Mouse (Mus musculus): ENCODE data around the gene Cpm. TPM values are rescaled to one million over a fixed set of nuclear protein-coding genes. Genes with fewer than 3 reads are reported as not detected.

Cpm gene
- total and polyA plus RNA-seq, 3 experiments, result 2.8 to 4.0 (median 3.5) TPM

DNA sequence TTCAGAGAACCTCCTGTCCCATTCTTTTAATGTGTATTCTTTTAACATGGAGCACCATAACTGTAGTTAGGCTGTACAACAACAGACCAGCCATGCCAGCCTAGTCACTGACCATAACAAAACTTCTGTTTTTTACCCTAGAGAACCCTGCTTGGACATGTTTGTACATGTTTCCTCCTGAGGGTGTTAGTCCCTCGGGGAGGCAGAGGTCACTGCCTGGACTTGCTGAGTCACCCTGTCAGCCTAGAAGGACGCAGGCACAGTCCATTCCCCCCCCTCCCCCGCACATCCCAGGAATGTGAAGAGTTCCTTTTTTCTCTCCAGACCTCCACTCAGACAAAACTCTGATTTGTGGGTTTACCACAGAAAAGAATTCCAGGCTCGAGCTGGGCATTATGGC is 88.3 kb downstream of the Cpm start:
- Histone ChIP-seq H3K9ac (ENCODE audit: low read depth, low read length) (no peak overlapping the region), H3K27me3 (ENCODE audit: control insufficient read depth, insufficient read depth, low read length) (no peaks in the 10 kb centered on the region), H3K27ac (peak overlapping the region; percentile 82), H3K79me2 (replicated peaks; ENCODE audit: control insufficient read depth, insufficient read depth, low read length) (no peaks in the 10 kb centered on the region), H3K36me3 (ENCODE audit: control insufficient read depth, insufficient read depth, low read length) (no peaks in the 10 kb centered on the region), H3K4me3 (peak overlapping the region; percentile 3; the same call in 1 of the 2 replicates), H3K4me1 (ENCODE audit: control insufficient read depth, insufficient read depth, low read length) (peaks cover 5% of the 10 kb centered on the region)
- intact Hi-C loops (cut with DNase I), result no loop called here
- peak; percentile 47 to 64 for DNase-seq
- TF ChIP-seq EP300 (IDR thresholded peaks at IDR 0.05; ENCODE audit: insufficient read depth, low read depth, low read length), result 0 out of 2 replicates have a peak, but pooled peaks have one; percentile 13
- no peak for TF ChIP-seq CTCF (IDR thresholded peaks at IDR 0.05)
- TF ChIP-seq POLR2A (IDR thresholded peaks at IDR 0.05; ENCODE audit: insufficient read depth, low read depth, low read length), result no peak
- WGBS, result under 1% methylated on average over 4 of the region's 4 CpGs

- Histone ChIP-seq H3K27ac (peak overlapping the region; percentile 82), H3K4me1 (ENCODE audit: control insufficient read depth, insufficient read depth, low read length) (peaks cover 5% of the 10 kb centered on the region), H3K36me3 (ENCODE audit: control insufficient read depth, insufficient read depth, low read length) (no peaks in the 10 kb centered on the region), H3K9ac (ENCODE audit: low read depth, low read length) (peak overlapping the region; percentile 38; the same call in 1 of the 2 replicates), H3K4me3 (peak overlapping the region; percentile 3; the same call in 1 of the 2 replicates), H3K79me2 (replicated peaks; ENCODE audit: control insufficient read depth, insufficient read depth, low read length) (no peaks in the 10 kb centered on the region), H3K27me3 (ENCODE audit: control insufficient read depth, insufficient read depth, low read length) (no peaks in the 10 kb centered on the region)
- 35% methylated on average over 19 of the region's 19 CpGs for WGBS
- intact Hi-C loops (cut with DNase I), result no loop called here
- peak; percentile 58 to 65 for DNase-seq
- TF ChIP-seq EP300 (IDR thresholded peaks at IDR 0.05; ENCODE audit: insufficient read depth, low read depth, low read length), result no peak
- TF ChIP-seq CTCF (IDR thresholded peaks at IDR 0.05), result no peak
- TF ChIP-seq POLR2A (IDR thresholded peaks at IDR 0.05; ENCODE audit: insufficient read depth, low read depth, low read length), result no peak
These were observed 89.1 kb downstream of the Cpm start for GRCm38 (mm10) chr10:117718161-117719119.

DNA sequence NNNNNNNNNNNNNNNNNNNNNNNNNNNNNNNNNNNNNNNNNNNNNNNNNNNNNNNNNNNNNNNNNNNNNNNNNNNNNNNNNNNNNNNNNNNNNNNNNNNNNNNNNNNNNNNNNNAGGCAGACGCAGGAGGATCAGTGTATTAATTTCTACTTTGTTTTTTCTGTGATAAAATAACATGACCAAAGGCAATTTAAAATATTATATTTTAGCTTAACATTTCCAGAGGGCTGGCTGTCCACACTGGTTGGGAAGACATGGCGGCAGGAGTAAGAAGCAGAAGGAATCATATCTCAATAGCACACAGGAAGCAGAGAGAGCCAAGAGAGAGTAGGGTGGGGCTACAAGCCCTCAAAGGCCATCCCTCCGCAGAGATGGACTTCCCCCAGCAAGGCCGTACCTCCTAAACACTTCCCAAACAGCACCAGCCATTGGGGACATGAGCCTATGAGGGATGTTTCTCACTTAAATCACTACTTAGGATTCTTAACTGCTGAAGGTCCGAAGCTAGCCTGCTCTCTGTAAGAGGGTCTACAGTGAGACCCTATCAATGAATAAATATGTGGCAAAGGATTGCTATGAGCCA is 94.9 kb downstream of the Cpm start:
- TF ChIP-seq EP300 (IDR thresholded peaks at IDR 0.05; ENCODE audit: insufficient read depth, low read depth, low read length), result no peak
- TF ChIP-seq POLR2A (IDR thresholded peaks at IDR 0.05; ENCODE audit: insufficient read depth, low read depth, low read length), result no peak
- no peak for TF ChIP-seq CTCF (IDR thresholded peaks at IDR 0.05)
- H3K4me1 ChIP-seq (ENCODE audit: control insufficient read depth, insufficient read depth, low read length), result no peaks in the 10 kb centered on the region
- H3K4me3 ChIP-seq, result no peak overlapping the region
- no peak overlapping the region for H3K27ac ChIP-seq
- 57% methylated on average over 5 of the region's 5 CpGs for WGBS
- no peaks in the 10 kb centered on the region for H3K79me2 ChIP-seq (replicated peaks; ENCODE audit: control insufficient read depth, insufficient read depth, low read length)
- intact Hi-C loops (cut with DNase I), result no loop called here
- H3K9ac ChIP-seq (ENCODE audit: low read depth, low read length), result no peak overlapping the region
- no peaks in the 10 kb centered on the region for H3K27me3 ChIP-seq (ENCODE audit: control insufficient read depth, insufficient read depth, low read length)
- DNase-seq, result no peak
- H3K36me3 ChIP-seq (ENCODE audit: control insufficient read depth, insufficient read depth, low read length), result no peaks in the 10 kb centered on the region

DNA sequence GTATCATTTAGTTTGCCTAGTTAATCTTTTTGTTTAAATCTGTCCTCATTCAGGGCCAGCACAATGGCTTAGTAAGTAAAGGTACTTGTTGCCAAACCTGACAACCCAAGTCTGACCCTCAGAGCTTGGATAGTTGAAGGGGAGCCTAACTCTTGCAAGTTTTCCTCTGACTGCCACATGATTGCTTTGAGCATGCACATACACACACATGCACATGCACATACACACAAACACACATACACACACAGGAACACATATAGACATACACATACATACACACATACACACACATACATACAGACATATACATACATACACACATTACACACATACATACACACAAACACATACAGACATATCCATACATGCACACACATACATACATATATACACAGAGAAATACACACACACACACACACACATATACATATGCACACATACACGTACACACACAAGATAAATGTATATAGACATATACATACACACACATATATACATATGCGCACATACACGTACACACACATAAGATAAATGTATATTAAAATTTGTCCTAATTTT is 95.6 kb downstream of the Cpm start:
- TF ChIP-seq EP300 (IDR thresholded peaks at IDR 0.05; ENCODE audit: insufficient read depth, low read depth, low read length) (no peak), POLR2A (IDR thresholded peaks at IDR 0.05; ENCODE audit: insufficient read depth, low read depth, low read length) (no peak), CTCF (IDR thresholded peaks at IDR 0.05) (no peak)
- H3K36me3 ChIP-seq (ENCODE audit: control insufficient read depth, insufficient read depth, low read length), result no peaks in the 10 kb centered on the region
- H3K27me3 ChIP-seq (ENCODE audit: control insufficient read depth, insufficient read depth, low read length), result no peaks in the 10 kb centered on the region
- H3K79me2 ChIP-seq (replicated peaks; ENCODE audit: control insufficient read depth, insufficient read depth, low read length), result no peaks in the 10 kb centered on the region
- no peak overlapping the region for H3K9ac ChIP-seq (ENCODE audit: low read depth, low read length)
- DNase-seq, result no peak
- intact Hi-C loops (cut with DNase I), result no loop called here
- H3K4me3 ChIP-seq, result no peak overlapping the region
- H3K27ac ChIP-seq, result no peak overlapping the region
- WGBS, result 90% methylated on average over 3 of the region's 3 CpGs
- H3K4me1 ChIP-seq (ENCODE audit: control insufficient read depth, insufficient read depth, low read length), result no peaks in the 10 kb centered on the region

- Histone ChIP-seq H3K79me2 (replicated peaks; ENCODE audit: control insufficient read depth, insufficient read depth, low read length) (no peaks in the 10 kb centered on the region), H3K27me3 (ENCODE audit: control insufficient read depth, insufficient read depth, low read length) (no peaks in the 10 kb centered on the region), H3K4me3 (no peak overlapping the region), H3K27ac (no peak overlapping the region), H3K9ac (ENCODE audit: low read depth, low read length) (no peak overlapping the region), H3K36me3 (ENCODE audit: control insufficient read depth, insufficient read depth, low read length) (no peaks in the 10 kb centered on the region), H3K4me1 (ENCODE audit: control insufficient read depth, insufficient read depth, low read length) (no peaks in the 10 kb centered on the region)
- TF ChIP-seq CTCF (IDR thresholded peaks at IDR 0.05) (no peak), EP300 (IDR thresholded peaks at IDR 0.05; ENCODE audit: insufficient read depth, low read depth, low read length) (no peak), POLR2A (IDR thresholded peaks at IDR 0.05; ENCODE audit: insufficient read depth, low read depth, low read length) (no peak)
- 71% methylated on average over 7 of the region's 7 CpGs for WGBS
- intact Hi-C loops (cut with DNase I), result no loop called here
- no peak for DNase-seq
These were observed 96.4 kb downstream of the Cpm start for GRCm38 (mm10) chr10:117725671-117726070.

Measured in heart, adult 2 months (tissue).